Mouse (Mus musculus): ENCODE results near the gene Cnn1.
"Not testable (repeated sequence)": the region's sequence is repeated elsewhere in the genome, so short reads cannot be mapped to it uniquely, and the experiment has no call there.

Cnn1 gene

DNA sequence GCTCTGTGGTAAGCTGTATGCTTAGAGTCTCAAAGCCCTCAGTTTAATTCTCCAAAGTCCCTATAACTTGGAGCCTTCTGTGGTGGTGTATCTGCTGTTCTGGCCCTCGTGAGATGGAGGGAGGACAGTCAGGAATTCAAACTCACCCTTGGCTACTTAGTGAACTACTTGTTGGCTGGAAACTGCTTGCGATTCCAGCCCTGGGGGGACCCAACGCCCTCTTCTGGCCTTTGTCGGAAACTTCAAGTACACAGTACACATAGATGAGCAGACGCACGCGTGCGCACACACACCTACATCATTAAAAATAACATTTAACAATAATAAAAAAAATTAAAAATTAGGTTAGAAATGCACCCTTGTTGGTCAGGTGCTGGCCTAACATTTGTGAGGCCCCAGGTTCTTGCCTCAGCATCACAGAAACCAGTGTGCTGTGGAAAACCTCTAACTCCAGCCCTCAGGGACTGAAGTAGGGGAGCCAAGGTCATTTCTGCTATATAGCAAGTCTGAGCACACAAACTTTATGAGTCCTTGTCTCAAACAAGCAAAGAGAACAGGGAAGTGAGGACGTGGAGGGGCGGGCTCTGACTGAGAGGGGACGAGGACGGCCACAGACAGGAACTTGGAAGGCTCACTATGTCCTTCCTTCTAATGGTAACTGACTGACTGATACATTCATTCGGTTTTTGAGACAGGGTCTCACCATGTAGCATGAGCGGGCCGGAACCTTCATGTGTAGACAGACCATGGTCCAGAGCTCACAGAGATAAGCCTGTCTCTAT is 26.4 kb downstream of the Cnn1 start:
- no peak for DNase-seq (ENCODE audit: low read depth, low spot score)

GRCm38 (mm10) chr9:22131226-22131981 is 32.4 kb downstream of the Cnn1 start:
- no peak for DNase-seq (ENCODE audit: low read depth, low spot score)

DNA sequence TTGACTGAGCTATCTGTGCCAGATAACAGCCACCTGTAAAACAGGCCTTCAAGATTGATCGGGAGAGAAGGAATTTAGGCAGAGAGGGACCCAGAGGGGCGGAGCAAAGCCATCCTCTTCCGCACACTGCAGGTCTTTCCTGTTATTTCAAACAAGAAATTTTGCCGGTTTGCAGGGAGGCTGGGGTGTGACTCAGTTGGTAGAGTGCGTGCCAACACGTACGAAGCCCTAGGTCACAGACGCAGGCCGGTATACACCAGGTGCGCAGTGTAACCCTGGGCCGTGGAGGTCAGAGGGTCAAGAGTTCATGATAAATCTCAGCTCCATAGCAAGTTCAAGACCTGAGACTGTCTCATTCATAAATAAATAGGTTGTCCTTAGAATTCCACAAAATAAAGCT is 33.2 kb downstream of the Cnn1 start:
- DNase-seq (ENCODE audit: low read depth, low spot score) = no peak

GRCm38 (mm10) chr9:22134246-22134890 is 35.4 kb downstream of the Cnn1 start:
- no peak for DNase-seq (ENCODE audit: low read depth, low spot score)

DNA sequence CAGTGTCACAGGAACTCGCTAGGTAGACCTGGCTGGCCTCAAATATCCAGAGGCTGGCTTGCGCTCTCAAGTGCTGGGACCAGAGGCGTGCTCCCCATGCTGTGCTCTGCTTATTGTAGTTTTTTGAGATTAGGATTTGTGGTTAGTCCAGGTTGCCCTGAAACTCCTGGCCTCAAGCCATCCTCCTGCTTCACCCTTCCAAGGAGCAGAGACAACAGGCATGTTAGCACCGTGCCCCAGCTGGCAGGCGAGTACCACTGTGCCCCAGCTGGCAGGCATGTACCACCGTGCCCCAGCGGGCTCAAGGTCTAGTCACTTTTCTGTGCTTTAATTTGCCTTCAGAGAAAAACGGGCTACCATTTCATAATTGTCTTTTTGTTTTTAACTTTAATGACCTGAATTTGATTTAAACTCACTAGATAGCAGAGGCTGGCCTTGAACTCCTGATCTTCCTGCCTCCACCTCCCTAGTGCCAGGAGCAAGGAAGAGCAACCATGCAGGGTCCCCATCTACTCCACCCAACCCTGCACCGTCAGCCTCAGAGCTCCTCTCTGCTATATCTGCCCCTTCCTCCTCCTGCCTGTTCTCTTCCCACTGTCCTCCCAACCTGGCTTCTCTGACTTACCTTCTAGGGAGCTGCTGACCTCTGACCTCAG is 36.1 kb downstream of the Cnn1 start:
- DNase-seq (ENCODE audit: low read depth, low spot score) = no peak

DNA sequence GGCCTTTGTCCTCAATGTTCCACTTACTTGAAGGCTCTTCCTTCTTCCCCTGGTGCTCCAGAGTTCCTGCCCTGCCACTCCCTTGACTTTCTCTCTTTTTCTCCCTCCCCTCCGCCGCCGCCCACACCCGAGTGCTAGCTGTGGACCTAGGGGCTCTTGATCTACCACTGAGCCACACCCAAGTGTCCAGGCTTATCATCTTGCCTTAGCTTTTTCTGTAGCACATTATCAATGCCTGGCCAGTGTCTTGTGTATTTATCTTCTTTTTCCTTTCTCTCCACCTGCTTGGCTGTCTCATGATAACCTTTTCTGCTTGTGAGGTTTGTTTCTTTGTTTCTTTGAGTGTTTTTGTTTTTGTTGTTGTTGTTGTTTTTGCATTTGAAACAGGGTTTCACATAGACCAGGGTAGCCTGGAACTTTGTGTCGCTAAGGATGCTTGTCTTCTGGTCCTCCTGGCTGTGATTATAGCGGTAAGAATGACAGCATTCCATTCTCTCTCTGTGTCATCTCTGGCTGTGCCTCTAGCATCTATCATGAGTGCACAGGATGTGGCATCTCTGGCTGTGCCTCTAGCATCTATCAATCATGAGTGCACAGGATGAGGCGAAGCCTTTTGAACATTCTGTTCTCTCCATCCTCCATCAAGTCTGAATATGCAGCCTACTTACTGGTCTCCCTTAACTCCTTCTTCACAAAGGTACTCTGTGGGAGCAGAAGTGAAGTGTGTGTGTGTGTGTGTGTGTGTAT is 36.8 kb downstream of the Cnn1 start, which contains the start of gene Acp5:
TSS of gene Acp5 (minus strand) at position 68 of the 747 bp plus-strand sequence.
- no peak for DNase-seq (ENCODE audit: low read depth, low spot score)

- no peak for DNase-seq (ENCODE audit: low read depth, low spot score)
Measured at GRCm38 (mm10) chr9:22136765-22137547, 37.9 kb downstream of the Cnn1 start.

DNA sequence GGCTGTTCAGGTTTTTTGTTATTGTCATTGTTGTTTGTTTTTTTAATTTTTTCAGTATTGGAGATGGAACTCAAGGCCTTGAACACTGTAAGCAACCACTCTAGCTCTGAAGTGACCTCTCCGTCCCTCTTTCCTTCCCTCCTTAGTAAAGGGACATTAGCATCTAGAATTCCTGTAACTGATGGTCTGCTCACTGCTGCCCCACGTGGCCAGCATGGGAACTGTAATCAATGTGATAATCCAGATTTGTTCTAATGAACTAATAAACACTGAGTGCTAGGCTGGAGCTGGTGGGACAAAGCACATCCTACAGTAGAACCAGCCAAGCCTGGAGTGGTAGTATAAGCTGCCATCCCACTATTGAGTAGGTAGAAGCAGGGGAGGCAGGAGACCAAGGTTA is 39.5 kb downstream of the Cnn1 start:
- DNase-seq (ENCODE audit: low read depth, low spot score) = no peak

DNA sequence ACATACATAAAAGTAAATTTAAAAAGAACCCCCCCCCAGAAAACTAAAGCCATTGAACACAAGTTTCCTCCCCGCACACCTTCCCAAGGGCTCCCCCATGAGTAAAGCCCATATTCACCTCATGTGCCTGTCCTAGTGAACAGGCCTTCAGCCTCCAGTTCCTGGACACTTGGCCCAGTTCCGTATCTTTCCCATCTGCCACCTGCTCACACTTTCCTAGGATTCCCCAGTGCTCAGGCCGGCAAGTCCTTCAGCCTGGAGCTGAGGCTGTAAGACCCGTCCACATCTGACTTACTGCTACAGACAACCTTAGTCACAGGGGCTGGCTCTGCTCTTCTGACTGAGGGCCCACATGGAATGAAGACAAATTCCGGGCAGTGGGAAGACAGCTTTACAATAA is 40.7 kb downstream of the Cnn1 start:
- no peak for DNase-seq (ENCODE audit: low read depth, low spot score)

DNA sequence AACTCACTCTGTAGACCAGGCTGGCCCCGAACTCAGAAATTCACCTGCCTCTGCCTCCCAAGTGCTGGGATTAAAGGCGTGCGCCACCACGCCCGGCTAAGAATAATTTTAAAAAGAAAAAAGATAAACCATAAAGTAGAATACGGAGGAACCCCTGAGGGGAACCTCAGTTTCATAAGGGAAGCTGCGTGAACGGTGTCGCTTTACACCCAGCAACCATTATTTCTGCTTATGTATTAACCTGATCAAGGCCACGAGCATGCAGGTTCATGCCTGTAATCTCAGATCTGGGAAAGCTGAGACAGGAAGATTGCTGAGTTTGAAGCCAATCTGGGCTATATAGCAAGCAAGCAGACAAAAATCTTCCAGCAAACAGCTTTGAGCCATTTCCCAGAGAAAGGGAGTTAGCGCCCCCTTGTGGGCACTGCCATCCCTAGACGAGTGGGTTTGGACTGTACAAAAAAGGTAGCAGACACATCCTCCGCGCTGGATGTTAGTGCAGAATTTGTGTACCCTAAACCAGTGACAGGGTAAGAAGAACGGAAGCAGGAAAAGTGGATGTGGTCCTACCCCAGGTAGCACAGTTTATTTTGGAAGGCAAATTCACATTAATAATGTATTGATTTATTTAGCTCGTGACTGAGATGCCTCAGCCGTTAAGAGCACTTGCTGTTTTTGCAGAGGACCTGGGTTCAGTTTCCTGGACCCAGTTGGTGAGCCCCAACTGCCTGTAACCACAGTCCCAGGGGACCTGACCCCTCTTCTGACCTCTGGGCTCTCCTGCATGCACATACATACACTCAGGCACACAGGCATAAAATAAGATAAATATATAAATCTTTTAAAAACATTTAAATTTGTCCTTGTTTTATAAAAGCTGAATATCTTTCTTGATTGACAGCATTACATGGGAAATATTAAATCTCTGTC is 44.4 kb downstream of the Cnn1 start:
- peak; percentile 80 for DNase-seq (ENCODE audit: low read depth, low spot score)

DNA sequence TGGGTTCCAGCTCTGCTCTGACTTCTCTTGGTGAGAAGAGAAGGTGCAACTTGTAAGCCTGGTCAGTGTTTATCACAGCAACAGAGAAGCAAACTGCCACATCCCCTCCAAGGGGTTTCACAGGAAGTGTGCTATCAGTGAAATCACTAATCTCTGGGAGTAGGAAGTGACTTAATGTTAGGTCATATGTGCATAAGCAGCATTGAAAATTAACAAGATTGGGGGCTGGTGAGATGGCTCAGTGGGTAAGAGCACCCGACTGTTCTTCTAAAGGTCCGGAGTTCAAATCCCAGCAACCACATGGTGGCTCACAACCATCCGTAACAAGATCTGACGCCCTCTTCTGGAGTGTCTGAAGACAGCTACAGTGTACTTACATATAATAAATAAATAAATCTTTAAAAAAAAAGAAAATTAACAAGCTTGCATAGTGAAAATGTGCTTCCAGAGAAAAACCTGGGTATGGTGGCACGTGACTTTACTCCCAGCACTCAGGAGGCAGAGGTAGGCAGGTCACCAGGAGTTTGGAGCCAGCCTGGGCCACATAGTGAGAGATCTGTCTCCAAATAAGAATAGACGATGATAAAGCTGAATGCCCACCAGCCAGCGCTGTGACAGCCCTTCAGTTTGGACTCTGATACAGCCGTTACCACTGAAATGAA is 45.4 kb downstream of the Cnn1 start:
- no peak for DNase-seq (ENCODE audit: low read depth, low spot score)

DNA sequence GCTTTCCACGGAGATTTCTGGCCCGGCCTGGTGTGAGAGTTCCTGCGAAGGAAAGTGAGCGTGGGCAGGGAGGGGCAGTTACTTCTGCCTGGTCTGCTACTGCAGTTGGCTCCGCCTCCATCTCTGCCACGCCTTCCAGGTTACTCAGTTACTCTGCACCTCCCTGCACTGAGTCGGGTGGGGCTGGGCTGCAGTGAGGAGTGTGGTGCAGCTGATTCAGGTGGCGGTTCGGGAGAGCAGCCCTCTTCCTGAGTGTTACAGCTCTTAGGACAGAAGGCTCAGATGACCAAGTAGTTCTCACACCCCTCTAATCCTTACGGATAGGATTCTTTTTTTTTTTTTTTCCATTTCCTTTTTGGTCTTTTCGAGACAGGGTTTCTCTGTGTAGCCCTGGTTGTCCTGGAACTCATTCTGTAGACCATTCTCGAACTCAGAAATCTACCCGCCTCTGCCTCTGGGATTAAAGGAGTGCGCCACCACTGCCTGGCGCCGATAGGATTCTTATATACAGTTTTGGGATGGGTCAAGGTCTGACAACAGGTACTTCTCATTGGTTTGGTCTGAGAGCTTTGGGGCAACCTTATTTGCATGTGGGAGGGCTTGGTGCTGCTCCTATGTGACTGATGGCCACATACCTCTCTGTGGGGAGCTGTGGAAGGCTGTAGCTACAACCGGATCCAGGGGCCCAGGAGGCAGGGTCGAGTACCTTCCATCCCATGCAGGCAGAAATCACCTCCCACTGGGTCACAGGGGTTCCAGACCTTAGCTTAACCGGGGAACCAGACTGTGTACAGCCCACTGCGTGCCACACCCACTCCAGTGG is 50.6 kb downstream of the Cnn1 start:
- no peak for DNase-seq (ENCODE audit: low read depth, low spot score)

- not testable (repeated sequence) for DNase-seq (ENCODE audit: low read depth, low spot score)
Measured at GRCm38 (mm10) chr9:22150249-22150693, 51.3 kb downstream of the Cnn1 start.

GRCm38 (mm10) chr9:22150946-22151345 is 51.9 kb downstream of the Cnn1 start:
- DNase-seq (ENCODE audit: low read depth, low spot score) = no peak

GRCm38 (mm10) chr9:22153810-22154209 is 54.8 kb downstream of the Cnn1 start:
- no peak for DNase-seq (ENCODE audit: low read depth, low spot score)

DNA sequence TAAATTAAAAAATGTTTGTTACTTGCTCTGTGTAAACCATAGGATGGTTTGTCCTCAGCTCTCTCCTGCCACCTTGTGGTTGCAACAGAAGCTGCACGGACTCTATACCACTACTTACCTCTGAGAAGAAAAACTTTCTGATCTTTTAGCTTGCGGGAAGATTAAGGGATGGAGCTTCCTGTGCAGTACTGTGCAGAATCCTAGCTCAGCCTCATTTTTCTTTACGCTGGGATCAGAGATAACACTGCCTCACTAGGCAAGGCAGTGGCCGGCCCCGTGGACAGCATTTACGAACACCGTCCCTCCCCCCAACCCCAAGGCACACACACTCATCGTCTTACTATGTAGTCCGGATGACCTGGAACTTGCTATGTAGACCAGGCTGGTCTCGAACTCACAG is 56.6 kb downstream of the Cnn1 start:
- peak; percentile 63 for DNase-seq (ENCODE audit: low read depth, low spot score)

DNA sequence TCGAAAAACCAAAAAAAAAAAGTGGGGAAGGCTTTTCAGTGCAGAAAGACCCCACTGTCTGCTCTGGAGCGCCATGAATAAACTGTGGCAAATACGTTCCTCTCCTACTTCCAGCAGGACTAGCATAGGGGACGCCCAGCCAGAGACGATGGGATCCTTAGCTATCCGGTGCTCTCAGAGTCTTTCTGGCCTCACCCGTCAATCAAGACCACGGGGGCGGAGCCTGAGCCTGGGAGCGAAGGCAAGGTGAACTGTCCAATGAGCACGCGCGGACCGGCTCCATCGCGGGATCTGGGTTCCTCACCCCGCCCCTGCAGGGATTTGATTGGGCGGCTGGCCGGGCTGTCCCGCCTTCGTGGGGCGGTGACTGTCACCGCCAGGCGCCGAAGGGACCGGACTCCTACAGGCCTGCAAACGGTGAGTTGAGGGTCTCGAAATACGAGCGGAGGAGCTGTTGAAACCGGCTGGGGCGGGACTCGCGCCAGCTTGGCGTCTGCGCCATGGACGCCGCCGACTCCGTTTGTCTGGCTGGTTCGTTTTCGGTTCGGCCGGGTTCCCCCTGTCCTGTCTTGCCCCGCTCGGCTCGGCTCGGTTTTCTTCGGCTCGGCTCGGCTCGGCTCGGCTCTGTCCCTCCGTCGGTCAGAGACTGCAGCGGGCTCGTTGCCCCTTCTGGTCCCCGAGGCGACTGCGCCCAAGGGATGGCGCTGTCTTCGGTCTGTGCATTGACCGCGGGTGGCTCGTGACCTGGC is 57.7 kb downstream of the Cnn1 start, which contains the start of gene Pigyl:
TSS of gene Pigyl (plus strand) at position 350 of the 749 bp plus-strand sequence.
- DNase-seq (ENCODE audit: low read depth, low spot score) = peak; percentile 99

Data from embryo, embryonic 11.5 days (tissue).